Mouse (Mus musculus) gastrocnemius, adult 2 months (tissue): ENCODE data around the gene Npm1. TPM values are rescaled to one million over a fixed set of nuclear protein-coding genes. Genes with fewer than 3 reads are reported as not detected.

Experiments
- DNase-seq: peaks from one replicate; pipeline ENCODE4 v3.0.0; 2022
- H3K27ac ChIP-seq: fragments of 200-600 bp; 2 replicates; pipeline ENCODE4 v1.8.1; 2022; ENCODE audit warnings: mild to moderate bottlenecking
- H3K4me3 ChIP-seq: fragments of 200-600 bp; 2 replicates; pipeline ENCODE4 v1.8.1; 2022; ENCODE audit warnings: mild to moderate bottlenecking, moderate library complexity
- CTCF ChIP-seq: fragments of 200-600 bp; IDR thresholded peaks from 2 replicates; pipeline ENCODE4 v1.8.1; 2022; ENCODE audit warnings: antibody characterized with exemption, mild to moderate bottlenecking, moderate library complexity
- intact Hi-C: fragments of 180-260 bp; cut with DNase I; formaldehyde crosslinking; loops from one replicate; pipeline ENCODE4 v1.15.1; 2025
- total RNA-seq, 2 experiments: library from RNA; stranded (reverse); gene quantifications; 2 replicates each; pipeline ENCODE4 v1.2.3; 2021

The Npm1 gene
- total RNA-seq, 2 experiments from 2014 or later = 129 to 144 TPM

- no peak overlapping the region for H3K27ac ChIP-seq
- TF ChIP-seq CTCF = no peak
- H3K4me3 ChIP-seq = no peak overlapping the region
- no peak for DNase-seq
- intact Hi-C loops = no loop called here
These were observed 28.5 kb downstream of the Npm1 start for GRCm38 (mm10) chr11:33134391-33134986.

DNA sequence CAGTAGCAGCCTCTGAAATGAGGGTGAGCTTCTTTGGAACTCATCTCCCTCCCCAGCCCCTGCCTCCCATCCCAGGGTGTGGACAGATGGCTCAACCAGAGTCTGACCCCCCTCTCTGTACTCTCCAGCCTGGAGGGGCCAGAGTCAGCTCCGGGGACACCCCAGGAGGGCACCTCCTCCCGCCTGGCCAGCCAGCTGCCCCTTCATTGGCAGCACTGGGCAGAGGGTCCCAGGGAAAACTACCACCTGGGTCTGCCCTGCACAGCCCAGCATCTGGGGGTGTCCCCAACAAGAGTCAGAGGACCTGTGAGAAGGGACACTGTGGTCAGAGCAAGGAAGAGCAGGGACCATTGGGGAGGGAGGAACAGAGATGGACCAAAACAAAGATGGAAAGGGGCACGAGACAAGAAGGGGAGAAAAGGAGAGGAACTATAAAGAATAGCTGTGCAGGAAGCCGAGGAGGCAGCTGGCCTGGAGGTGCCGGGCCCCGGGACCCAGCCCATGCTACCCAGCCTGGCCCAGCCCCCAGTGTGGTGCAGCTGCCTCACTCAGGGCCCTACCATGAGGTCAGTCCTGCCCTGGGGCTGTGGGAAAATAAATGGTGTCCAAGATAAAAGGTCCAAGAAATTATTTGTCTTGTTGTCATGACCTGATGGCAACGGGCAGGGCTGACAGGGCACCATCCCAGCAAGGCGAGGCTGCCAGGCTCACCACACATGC lies 30.2 kb downstream of the Npm1 start:
- DNase-seq = no peak
- no peak for TF ChIP-seq CTCF
- intact Hi-C loops = no loop called here

DNA sequence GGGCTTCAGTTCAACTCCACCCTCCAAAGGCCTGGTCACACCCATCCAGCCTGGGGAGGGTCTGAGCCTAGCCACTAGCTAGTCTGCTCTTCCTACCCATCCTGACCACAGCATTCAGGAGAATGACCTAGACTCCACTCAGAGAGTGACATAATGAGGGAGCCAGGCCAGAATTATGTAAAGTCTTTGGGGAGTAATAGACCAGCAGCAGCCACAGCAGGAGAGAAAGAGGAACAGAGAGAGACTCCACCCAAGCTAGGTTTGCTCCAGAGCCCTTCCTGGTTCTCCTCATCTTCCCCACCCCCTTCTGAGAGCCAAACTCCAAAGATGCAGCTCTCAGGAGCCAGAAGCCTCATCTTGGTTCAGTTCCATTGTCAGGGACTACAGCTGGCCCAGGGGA lies 35.9 kb downstream of the Npm1 start:
- no peak for TF ChIP-seq CTCF
- intact Hi-C loops = no loop called here
- H3K27ac ChIP-seq = no peak overlapping the region
- no peak overlapping the region for H3K4me3 ChIP-seq
- no peak for DNase-seq

More for the DNA sequence above, 30.2 kb downstream of the Npm1 start:
- Histone ChIP-seq H3K27ac (no peak overlapping the region), H3K4me3 (no peak overlapping the region)

DNA sequence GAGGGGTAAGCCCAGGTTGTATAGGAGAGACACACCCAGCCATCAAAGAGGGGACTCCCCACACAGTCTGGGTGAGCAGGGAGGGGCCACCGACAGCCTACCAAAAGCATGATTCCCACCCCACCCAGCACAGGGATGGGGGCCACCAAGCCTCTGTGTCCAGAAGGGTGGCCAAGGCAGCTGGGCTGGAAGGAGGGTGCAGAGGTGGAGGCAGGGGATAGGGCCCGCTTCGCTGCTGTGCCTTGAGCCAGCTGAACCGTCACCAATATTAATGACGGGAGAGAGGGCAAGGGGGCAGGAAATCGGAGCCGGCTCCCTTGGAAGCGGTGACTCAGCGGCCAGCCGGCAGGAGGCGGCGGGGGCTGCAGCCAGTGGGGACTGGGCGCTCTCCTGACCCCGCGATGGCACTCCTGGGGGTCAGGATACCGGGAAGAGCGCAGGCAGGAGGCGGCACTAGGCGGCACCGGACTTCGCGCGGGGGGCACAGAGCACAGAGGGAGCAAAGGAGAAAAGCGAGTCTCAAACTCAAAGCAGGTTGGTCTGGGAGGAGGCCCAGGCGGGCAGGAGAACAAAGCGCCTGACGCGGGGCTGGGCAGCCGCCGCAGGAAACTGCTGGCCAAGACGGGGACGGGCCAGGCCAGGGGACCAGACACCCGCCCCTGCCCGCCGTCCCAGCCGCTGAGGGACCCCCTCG lies 40.3 kb downstream of the Npm1 start:
- peak; percentile 19; the same call in 1 of the 2 replicates for TF ChIP-seq CTCF
- intact Hi-C loops = no loop called here
- peak overlapping the region; percentile 71 for H3K4me3 ChIP-seq
- peak overlapping the region; percentile 77 for H3K27ac ChIP-seq
- DNase-seq = peak; percentile 75

- intact Hi-C loops = no loop called here
- no peak for DNase-seq
- Histone ChIP-seq H3K27ac (peak overlapping the region; percentile 17; the same call in 1 of the 2 replicates), H3K4me3 (no peak overlapping the region)
- no peak for TF ChIP-seq CTCF
These were observed 43.5 kb downstream of the Npm1 start for GRCm38 (mm10) chr11:33119556-33119955.

DNA sequence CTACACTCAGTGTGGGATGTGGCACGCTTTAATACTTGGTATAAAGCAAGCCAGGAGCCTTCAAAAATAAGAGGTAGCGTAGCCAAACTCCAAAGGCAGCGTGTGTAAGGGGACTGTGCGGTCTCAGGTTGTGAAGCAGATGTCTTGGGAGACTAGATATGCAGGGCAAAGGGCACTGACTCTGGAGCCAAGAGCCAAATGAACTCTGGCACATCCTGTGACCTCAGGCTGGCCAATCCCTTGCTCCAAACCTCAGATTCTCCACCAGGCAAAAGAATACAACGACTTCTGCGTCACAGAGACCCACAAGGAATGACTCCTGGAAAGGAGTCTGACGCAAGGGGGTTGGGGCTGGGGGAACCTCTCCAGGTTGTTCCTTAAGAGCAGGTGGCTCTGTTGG lies 43.9 kb downstream of the Npm1 start:
- peak overlapping the region; percentile 17; the same call in 1 of the 2 replicates for H3K27ac ChIP-seq
- intact Hi-C loops = no loop called here
- H3K4me3 ChIP-seq = no peak overlapping the region
- no peak for DNase-seq
- no peak for TF ChIP-seq CTCF

DNA sequence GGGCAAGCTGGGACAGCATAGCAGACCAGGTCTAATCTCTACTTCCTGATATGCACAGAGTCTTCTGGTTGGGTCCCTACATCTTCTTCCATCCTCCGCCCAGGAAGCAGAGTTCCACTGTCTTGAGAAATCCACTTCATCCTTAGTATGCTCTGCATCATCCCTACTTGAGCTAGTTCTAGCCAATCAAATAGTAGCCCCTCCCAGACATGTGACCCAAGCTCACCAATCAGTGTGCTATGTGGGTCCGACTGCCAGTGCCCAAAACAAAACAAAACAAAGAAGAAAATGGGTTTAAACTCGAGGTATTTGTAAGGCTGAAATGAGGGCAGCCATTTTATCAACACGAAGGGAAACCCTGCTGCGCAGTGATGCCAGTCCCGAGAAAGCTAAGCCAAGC lies 44.5 kb downstream of the Npm1 start:
- TF ChIP-seq CTCF = no peak
- no peak overlapping the region for H3K27ac ChIP-seq
- DNase-seq = no peak
- intact Hi-C loops = no loop called here
- H3K4me3 ChIP-seq = no peak overlapping the region

DNA sequence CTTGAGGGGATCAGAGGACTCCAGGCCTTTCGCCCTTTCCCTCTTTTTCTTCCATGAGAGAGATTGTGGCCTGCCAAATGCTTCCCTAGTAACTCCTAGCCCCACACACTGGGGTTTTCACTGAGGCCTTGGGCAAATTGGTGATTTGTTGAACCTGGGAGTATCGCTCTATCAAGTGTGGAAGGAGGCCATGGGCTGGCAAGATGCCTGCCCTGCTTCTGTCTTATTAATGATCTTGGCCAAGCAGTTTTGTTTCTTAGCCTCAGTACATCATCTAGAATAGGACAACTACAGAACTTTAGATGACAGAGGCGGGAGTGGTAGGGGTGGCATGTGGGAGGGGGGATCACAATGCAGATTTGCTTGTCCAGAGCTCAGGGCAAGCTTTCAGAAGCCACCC lies 47.2 kb downstream of the Npm1 start:
- Histone ChIP-seq H3K4me3 (no peak overlapping the region), H3K27ac (no peak overlapping the region)
- no peak for TF ChIP-seq CTCF
- DNase-seq = no peak
- intact Hi-C loops = no loop called here

- H3K27ac ChIP-seq = no peak overlapping the region
- intact Hi-C loops = no loop called here
- DNase-seq = peak; percentile 39
- no peak overlapping the region for H3K4me3 ChIP-seq
- no peak for TF ChIP-seq CTCF
These were observed 50.6 kb downstream of the Npm1 start for GRCm38 (mm10) chr11:33112407-33112806.

- intact Hi-C loops = no loop called here
- no peak overlapping the region for H3K4me3 ChIP-seq
- no peak for DNase-seq
- no peak for TF ChIP-seq CTCF
- H3K27ac ChIP-seq = no peak overlapping the region
These were observed 52.9 kb downstream of the Npm1 start for GRCm38 (mm10) chr11:33110111-33110510.

DNA sequence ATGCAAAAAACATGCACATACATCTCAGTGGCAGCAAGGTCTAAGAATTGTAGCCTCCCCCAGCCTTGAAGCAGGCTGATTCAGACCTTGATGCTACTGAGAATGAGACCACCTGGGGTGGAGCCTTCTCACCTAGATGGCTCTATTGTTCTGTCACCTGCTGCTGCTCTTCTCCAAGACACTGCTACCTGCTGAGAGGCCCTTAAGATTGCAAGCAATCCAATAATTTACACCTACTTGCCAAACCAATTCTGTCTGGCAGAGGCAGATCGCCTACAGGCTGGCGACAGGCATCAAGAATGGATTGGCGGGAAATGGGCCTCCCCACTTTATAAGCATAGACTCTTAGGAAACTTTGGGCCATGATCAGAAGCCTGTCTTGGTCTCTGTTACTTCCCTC lies 55.5 kb downstream of the Npm1 start:
- no peak for DNase-seq
- Histone ChIP-seq H3K27ac (no peak overlapping the region), H3K4me3 (no peak overlapping the region)
- intact Hi-C loops = no loop called here
- no peak for TF ChIP-seq CTCF

GRCm38 (mm10) chr11:33104911-33105316 lies 58.1 kb downstream of the Npm1 start:
- intact Hi-C loops = no loop called here
- no peak for TF ChIP-seq CTCF
- Histone ChIP-seq H3K4me3 (no peak overlapping the region), H3K27ac (no peak overlapping the region)
- DNase-seq = no peak

DNA sequence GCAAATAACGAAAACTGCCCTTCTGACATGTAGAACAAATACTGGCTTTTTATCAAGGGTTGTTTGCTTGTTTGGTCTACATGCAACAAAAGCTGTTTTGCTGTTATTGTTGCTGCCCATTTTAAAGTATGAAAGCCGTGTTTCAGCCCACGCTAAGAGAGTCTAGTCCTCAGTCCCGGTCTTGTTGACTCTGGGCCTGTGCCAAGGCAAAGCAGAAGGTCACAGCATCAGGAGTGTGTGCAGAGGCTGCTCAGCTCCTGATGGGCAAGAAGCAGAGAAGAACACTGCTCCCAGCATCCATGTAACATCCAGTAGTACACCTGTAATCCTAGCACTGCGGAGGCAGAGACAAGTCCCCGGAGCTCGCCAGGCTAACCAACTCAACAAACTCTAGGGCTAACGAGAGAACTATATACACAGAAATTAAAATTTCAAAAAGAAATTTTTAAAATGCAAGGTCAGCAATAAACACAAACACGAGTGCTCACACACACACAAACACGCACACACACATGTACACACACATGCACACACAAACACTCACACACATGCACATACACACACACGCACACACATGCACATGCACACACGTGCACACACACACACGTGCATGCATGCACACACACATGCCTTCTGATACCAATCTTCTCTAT lies 59.6 kb downstream of the Npm1 start:
- DNase-seq = no peak
- no peak for TF ChIP-seq CTCF
- Histone ChIP-seq H3K4me3 (no peak overlapping the region), H3K27ac (no peak overlapping the region)
- intact Hi-C loops = no loop called here

Other genes starting within 250 kb of the Npm1 start
- 1 to 10 TPM in 1 of 2 experiments, under 1 TPM in 1; 0.89 to 2.5 TPM for gene Fgf18, start 15.8 kb downstream of the Npm1 start, total RNA-seq
- gene Tlx3, start 40.4 kb upstream of the Npm1 start, total RNA-seq = not detected
- gene Gm12117, start 113.5 kb upstream of the Npm1 start, total RNA-seq = not detected